Mouse (Mus musculus) erythroblast, embryonic 14.5 days (primary cell): Measurements from ENCODE around the gene Gpalpp1.

Experiments
- GATA1 ChIP-seq: IDR thresholded peaks from 2 replicates; pipeline ENCODE4 v1.6.1; 2012; ENCODE audit warnings: low read length, inconsistent platforms, mixed read lengths
- TAL1 ChIP-seq: IDR thresholded peaks from 3 replicates; pipeline ENCODE4 v1.6.1; 2012; ENCODE audit warnings: low read length, inconsistent platforms, mixed read lengths

- no peak for TF ChIP-seq GATA1
- TF ChIP-seq TAL1 = no peak
These were observed 42.6 kb upstream of the Gpalpp1 start for GRCm38 (mm10) chr14:76153003-76153675.
